Mouse (Mus musculus): Measurements from ENCODE around the gene Sctr. TPM values are rescaled to one million over a fixed set of nuclear protein-coding genes. Genes with fewer than 3 reads are reported as not detected.

Sctr gene
- polyA plus RNA-seq, 1 experiment from 2014 or later: not detected

DNA sequence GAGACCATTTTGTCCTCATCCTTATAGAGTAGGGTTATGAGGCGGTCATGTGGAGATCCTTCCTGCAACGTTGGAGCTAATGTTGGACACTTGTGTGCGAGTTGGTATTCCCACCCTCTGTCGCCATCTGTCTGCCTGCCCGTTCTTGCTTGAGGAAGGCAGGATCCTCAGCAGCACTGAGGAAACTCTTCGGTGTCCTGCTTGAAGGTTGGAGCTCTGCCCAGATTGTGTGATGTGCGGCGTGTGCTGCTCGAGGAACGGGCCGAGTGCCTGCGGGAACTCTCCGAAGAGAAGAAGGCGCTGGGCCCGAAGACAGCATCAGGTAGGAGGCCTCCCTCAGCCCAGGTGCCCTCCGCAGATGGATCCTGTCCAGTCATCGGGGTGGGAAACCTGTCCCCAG lies 15.3 kb downstream of the Sctr start:
- 75% methylated on average over 17 of the region's 17 CpGs for WGBS (ENCODE audit: insufficient replicate concordance)
- H3K4me3 ChIP-seq (ENCODE audit: low read depth, low read length): no peak overlapping the region
- H3K4me1 ChIP-seq (ENCODE audit: control insufficient read depth, low read depth, low read length): no peaks in the 10 kb centered on the region
- H3K4me2 ChIP-seq (ENCODE audit: low read depth, low read length): no peak overlapping the region
- H3K9ac ChIP-seq (ENCODE audit: low read depth, low read length): no peak overlapping the region
- no peaks in the 10 kb centered on the region for H3K9me3 ChIP-seq (replicated peaks; ENCODE audit: control insufficient read depth, low read length)
- no peak for ATAC-seq (ENCODE audit: low read depth)
- H3K27me3 ChIP-seq (ENCODE audit: control insufficient read depth, insufficient read depth, low read depth, low read length): no peaks in the 10 kb centered on the region
- H3K27ac ChIP-seq (ENCODE audit: low read length): no peak overlapping the region
- H3K36me3 ChIP-seq (ENCODE audit: control insufficient read depth, insufficient read depth): no peaks in the 10 kb centered on the region

DNA sequence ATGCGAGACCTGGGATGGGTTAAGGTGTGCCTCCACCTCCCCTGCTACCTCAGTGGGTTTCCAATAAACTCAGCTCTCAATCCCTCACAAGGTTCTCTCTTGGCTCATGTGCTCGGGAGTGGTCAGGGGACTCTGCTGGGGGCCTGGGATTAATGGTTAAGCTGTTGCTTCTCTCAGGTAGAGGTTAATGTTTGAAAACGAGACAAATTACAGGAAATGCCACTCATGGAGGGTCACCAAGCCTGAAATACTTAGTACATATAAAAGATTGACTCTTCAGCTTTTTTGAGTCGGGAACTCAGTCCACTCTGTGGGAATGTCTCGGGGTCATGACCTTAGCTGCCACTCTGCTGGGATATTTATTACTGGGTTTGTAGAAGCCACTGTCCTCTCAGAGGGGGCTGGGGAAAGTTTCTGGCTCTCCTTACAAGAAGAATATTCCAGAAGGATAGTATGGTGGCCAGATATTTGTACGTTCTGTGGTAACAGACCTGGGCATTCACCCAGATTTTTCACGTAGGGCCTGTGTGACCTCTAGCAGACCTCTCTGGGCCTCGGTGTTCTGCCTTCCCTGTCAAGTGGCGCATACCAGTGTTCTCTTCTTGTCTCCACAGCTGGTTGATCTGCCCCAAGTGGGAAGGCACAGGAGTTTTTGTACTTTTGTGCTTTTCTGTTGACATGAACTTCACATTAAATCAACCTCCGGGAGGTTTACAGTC lies 17.8 kb downstream of the Sctr start:
- Histone ChIP-seq H3K4me1 (ENCODE audit: control insufficient read depth, low read depth, low read length) (no peaks in the 10 kb centered on the region), H3K4me2 (ENCODE audit: low read depth, low read length) (no peak overlapping the region), H3K9ac (ENCODE audit: low read depth, low read length) (no peak overlapping the region), H3K36me3 (ENCODE audit: control insufficient read depth, insufficient read depth) (no peaks in the 10 kb centered on the region), H3K27me3 (ENCODE audit: control insufficient read depth, insufficient read depth, low read depth, low read length) (no peaks in the 10 kb centered on the region), H3K9me3 (replicated peaks; ENCODE audit: control insufficient read depth, low read length) (no peaks in the 10 kb centered on the region), H3K27ac (ENCODE audit: low read length) (peak overlapping the region; percentile 36; the same call in 1 of the 2 replicates), H3K4me3 (ENCODE audit: low read depth, low read length) (no peak overlapping the region)
- ATAC-seq (ENCODE audit: low read depth): peak; percentile 44; the same call in 1 of the 2 replicates
- WGBS (ENCODE audit: insufficient replicate concordance): 49% methylated on average over 10 of the region's 10 CpGs

DNA sequence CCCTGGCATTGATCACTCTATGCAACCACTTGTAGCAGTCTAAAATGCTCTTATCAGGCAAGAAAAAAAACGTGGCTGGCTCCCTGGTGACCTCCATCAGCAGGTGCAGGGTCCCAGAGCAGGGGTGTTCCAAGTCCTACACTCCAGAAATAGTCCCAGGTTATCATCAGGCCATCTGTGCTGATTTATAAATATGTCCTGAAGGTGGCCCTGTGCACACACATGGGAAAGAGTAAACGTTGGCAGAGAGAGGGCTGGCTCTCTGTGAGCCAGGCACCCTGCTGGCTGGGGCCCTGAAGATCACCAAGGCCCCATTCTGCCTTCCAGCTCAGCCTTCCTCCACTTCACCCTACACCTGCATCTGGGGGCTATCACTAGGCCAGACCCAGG lies 18.4 kb downstream of the Sctr start:
- Histone ChIP-seq H3K36me3 (ENCODE audit: control insufficient read depth, insufficient read depth) (no peaks in the 10 kb centered on the region), H3K4me3 (ENCODE audit: low read depth, low read length) (no peak overlapping the region), H3K27ac (ENCODE audit: low read length) (no peak overlapping the region), H3K9ac (ENCODE audit: low read depth, low read length) (no peak overlapping the region), H3K4me1 (ENCODE audit: control insufficient read depth, low read depth, low read length) (no peaks in the 10 kb centered on the region), H3K27me3 (ENCODE audit: control insufficient read depth, insufficient read depth, low read depth, low read length) (no peaks in the 10 kb centered on the region), H3K4me2 (ENCODE audit: low read depth, low read length) (no peak overlapping the region), H3K9me3 (replicated peaks; ENCODE audit: control insufficient read depth, low read length) (no peaks in the 10 kb centered on the region)
- WGBS (ENCODE audit: insufficient replicate concordance): 12% methylated on average over 2 of the region's 2 CpGs
- ATAC-seq (ENCODE audit: low read depth): peak; percentile 22; the same call in 1 of the 2 replicates

DNA sequence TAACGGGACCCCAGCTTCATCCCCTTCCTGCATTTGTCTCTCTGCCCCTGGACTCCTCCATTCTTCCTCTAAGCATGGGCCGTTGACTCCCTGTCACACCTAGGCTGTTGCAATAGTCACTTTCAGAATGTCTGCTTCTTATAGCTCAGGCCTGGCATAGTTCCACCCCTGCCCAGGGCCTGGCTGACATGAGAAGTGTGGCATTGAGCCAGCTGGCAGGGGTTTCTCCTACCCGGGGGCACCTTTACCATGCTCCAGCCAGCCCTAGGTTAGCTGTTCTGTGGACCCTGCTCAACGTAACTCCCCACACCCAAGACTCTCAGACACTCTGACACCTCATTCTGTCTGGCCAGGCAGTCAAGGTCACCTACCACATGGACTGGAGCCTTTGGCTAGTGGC lies 21.0 kb downstream of the Sctr start:
- Histone ChIP-seq H3K9ac (ENCODE audit: low read depth, low read length) (no peak overlapping the region), H3K36me3 (ENCODE audit: control insufficient read depth, insufficient read depth) (no peaks in the 10 kb centered on the region), H3K27me3 (ENCODE audit: control insufficient read depth, insufficient read depth, low read depth, low read length) (no peaks in the 10 kb centered on the region), H3K27ac (ENCODE audit: low read length) (no peak overlapping the region), H3K4me3 (ENCODE audit: low read depth, low read length) (no peak overlapping the region), H3K4me2 (ENCODE audit: low read depth, low read length) (no peak overlapping the region), H3K4me1 (ENCODE audit: control insufficient read depth, low read depth, low read length) (no peaks in the 10 kb centered on the region), H3K9me3 (replicated peaks; ENCODE audit: control insufficient read depth, low read length) (no peaks in the 10 kb centered on the region)
- ATAC-seq (ENCODE audit: low read depth): no peak
- 48% methylated on average over 4 of the region's 4 CpGs for WGBS (ENCODE audit: insufficient replicate concordance)

DNA sequence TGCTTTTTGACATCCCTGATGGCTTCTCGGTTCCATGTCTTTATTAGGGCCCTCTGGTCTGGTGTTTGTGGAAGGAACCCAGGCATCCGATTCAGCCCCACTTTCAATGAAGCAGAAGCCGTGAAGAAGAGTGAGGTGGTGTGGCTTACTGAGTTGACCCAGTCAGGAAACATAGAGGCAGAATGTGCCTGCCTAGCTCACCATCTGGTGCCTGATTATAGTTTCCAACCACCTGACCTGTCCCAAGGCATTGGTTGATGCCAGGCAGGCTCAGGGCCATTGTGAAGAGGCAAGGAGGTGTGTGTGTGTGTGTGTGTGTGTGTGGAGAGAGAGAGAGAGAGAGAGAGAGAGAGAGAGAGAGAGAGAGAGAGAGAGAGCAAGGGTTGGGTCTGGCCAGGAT lies 23.8 kb downstream of the Sctr start:
- H3K27me3 ChIP-seq (ENCODE audit: control insufficient read depth, insufficient read depth, low read depth, low read length): no peaks in the 10 kb centered on the region
- no peak for ATAC-seq (ENCODE audit: low read depth)
- H3K36me3 ChIP-seq (ENCODE audit: control insufficient read depth, insufficient read depth): no peaks in the 10 kb centered on the region
- H3K9ac ChIP-seq (ENCODE audit: low read depth, low read length): no peak overlapping the region
- no peak overlapping the region for H3K4me2 ChIP-seq (ENCODE audit: low read depth, low read length)
- no peak overlapping the region for H3K27ac ChIP-seq (ENCODE audit: low read length)
- H3K9me3 ChIP-seq (replicated peaks; ENCODE audit: control insufficient read depth, low read length): no peaks in the 10 kb centered on the region
- H3K4me1 ChIP-seq (ENCODE audit: control insufficient read depth, low read depth, low read length): peaks cover 6% of the 10 kb centered on the region; the same call in 1 of the 2 replicates
- 46% methylated on average over 3 of the region's 3 CpGs for WGBS (ENCODE audit: insufficient replicate concordance)
- no peak overlapping the region for H3K4me3 ChIP-seq (ENCODE audit: low read depth, low read length)

DNA sequence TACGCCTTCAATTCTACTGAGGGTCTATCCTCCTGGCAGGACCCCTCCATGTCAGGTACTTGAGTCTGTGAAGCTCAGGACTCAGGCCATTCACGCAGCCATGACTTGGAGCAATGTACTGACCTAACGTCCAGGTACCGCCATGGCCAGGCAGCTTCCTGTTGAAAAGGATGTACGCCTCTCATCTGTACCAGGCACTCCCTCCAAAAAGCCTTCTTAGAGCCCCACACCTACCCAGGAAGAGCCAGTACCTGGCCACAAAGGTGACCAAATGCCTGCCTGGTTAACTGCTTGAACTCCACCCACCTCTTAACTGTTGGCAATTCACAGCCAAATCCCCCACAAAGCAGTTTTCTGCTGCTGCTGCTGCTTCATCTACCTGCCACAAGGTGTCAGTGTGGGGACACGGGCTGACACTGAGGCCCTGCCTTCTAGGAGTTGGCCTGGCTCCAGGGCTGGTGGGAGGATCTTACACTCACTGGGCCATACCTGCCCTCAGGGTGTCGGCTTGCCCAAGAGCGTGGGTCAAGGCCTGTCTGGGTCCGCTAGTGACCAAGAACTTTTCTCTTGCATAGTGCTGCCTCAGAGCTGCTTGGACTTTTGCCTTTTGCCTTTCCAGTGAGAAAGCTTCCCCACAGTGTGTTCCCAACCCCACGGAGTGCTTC lies 26.2 kb downstream of the Sctr start:
- H3K27ac ChIP-seq (ENCODE audit: low read length): no peak overlapping the region
- 32% methylated on average over 10 of the region's 10 CpGs for WGBS (ENCODE audit: insufficient replicate concordance)
- H3K4me1 ChIP-seq (ENCODE audit: control insufficient read depth, low read depth, low read length): peaks cover 6% of the 10 kb centered on the region; the same call in 1 of the 2 replicates
- ATAC-seq (ENCODE audit: low read depth): peak; percentile 80
- H3K4me3 ChIP-seq (ENCODE audit: low read depth, low read length): no peak overlapping the region
- no peaks in the 10 kb centered on the region for H3K27me3 ChIP-seq (ENCODE audit: control insufficient read depth, insufficient read depth, low read depth, low read length)
- H3K4me2 ChIP-seq (ENCODE audit: low read depth, low read length): no peak overlapping the region
- H3K9me3 ChIP-seq (replicated peaks; ENCODE audit: control insufficient read depth, low read length): no peaks in the 10 kb centered on the region
- H3K36me3 ChIP-seq (ENCODE audit: control insufficient read depth, insufficient read depth): no peaks in the 10 kb centered on the region
- no peak overlapping the region for H3K9ac ChIP-seq (ENCODE audit: low read depth, low read length)

DNA sequence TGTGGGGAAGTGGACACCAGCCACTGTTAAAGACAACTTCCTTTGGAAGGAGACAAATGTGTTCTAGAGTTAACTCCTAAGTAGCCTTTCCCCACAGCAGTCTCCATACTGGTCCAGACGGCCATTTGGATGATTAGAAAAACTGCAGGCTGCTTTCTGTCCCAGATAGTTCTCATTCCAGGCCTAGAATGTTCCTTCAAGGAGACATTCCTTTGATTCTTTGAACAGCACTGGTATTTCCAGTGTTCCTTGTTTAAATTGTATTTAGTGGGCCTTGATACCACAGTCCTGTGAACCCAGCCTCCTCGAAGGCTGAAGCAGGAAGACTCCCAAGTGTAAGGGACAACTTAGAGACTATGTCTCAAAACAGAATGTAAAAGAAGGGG lies 26.8 kb downstream of the Sctr start:
- Histone ChIP-seq H3K36me3 (ENCODE audit: control insufficient read depth, insufficient read depth) (no peaks in the 10 kb centered on the region), H3K9ac (ENCODE audit: low read depth, low read length) (no peak overlapping the region), H3K9me3 (replicated peaks; ENCODE audit: control insufficient read depth, low read length) (no peaks in the 10 kb centered on the region), H3K4me3 (ENCODE audit: low read depth, low read length) (no peak overlapping the region), H3K4me2 (ENCODE audit: low read depth, low read length) (no peak overlapping the region), H3K27me3 (ENCODE audit: control insufficient read depth, insufficient read depth, low read depth, low read length) (no peaks in the 10 kb centered on the region), H3K4me1 (ENCODE audit: control insufficient read depth, low read depth, low read length) (peaks cover 6% of the 10 kb centered on the region; the same call in 1 of the 2 replicates), H3K27ac (ENCODE audit: low read length) (no peak overlapping the region)
- WGBS (ENCODE audit: insufficient replicate concordance): 57% methylated on average over 2 of the region's 2 CpGs
- ATAC-seq (ENCODE audit: low read depth): no peak

DNA sequence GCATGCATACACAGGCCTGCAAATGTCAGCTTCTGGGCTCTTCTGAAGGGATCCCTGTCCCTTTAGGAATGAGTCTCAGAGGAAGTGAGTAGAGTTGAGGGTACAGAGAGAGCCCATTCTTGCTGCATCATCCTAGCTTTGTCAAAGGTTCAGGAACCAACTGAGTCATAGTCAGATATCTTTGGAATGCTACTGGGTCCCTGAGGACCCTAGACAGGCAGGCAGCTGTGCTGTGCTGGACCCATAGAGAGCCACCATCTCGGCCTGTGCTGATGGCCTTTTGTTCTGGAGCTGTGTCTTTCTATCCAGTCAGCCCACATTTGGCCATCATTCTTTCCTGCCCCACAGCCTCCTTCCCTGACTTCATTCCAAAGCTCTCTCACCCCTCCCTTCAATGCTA lies 28.1 kb downstream of the Sctr start:
- no peak overlapping the region for H3K9ac ChIP-seq (ENCODE audit: low read depth, low read length)
- no peaks in the 10 kb centered on the region for H3K9me3 ChIP-seq (replicated peaks; ENCODE audit: control insufficient read depth, low read length)
- H3K4me1 ChIP-seq (ENCODE audit: control insufficient read depth, low read depth, low read length): peaks cover 6% of the 10 kb centered on the region; the same call in 1 of the 2 replicates
- H3K36me3 ChIP-seq (ENCODE audit: control insufficient read depth, insufficient read depth): no peaks in the 10 kb centered on the region
- no peaks in the 10 kb centered on the region for H3K27me3 ChIP-seq (ENCODE audit: control insufficient read depth, insufficient read depth, low read depth, low read length)
- ATAC-seq (ENCODE audit: low read depth): no peak
- 52% methylated on average over 1 of the region's 1 CpGs for WGBS (ENCODE audit: insufficient replicate concordance)
- no peak overlapping the region for H3K4me2 ChIP-seq (ENCODE audit: low read depth, low read length)
- H3K4me3 ChIP-seq (ENCODE audit: low read depth, low read length): no peak overlapping the region
- no peak overlapping the region for H3K27ac ChIP-seq (ENCODE audit: low read length)

DNA sequence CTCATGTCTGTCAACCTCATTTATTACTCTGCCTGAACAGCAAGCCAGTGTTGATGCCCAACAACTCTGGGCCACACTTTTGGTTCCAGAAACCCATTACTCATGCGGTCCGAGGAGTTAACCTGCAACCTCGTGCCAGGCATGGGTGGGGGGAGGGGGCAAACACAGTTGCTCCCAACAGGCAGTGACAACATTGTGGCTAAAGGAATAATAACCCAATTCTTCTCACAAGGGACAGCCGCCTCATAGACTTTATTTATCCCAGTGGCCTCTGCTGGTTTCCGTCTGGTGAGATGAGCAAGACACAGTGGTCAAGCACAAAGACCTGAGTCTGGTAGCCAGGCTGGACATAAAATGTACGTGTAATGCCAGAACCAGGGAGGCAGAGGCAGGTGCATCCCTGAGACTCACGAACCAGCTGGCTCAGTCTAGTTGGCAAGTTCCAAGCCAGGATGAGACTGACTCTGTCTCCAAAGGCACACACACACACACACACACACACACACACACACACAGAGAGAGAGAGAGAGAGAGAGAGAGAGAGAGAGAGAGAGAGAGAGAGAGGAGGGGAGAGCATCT lies 28.9 kb downstream of the Sctr start:
- WGBS (ENCODE audit: insufficient replicate concordance): 54% methylated on average over 7 of the region's 7 CpGs

More for the DNA sequence above, 28.9 kb downstream of the Sctr start:
- no peak overlapping the region for H3K4me2 ChIP-seq (ENCODE audit: low read depth, low read length)
- no peaks in the 10 kb centered on the region for H3K9me3 ChIP-seq (replicated peaks; ENCODE audit: control insufficient read depth, low read length)
- H3K4me3 ChIP-seq (ENCODE audit: low read depth, low read length): no peak overlapping the region
- H3K27me3 ChIP-seq (ENCODE audit: control insufficient read depth, insufficient read depth, low read depth, low read length): no peaks in the 10 kb centered on the region
- no peak for ATAC-seq (ENCODE audit: low read depth)
- H3K9ac ChIP-seq (ENCODE audit: low read depth, low read length): no peak overlapping the region
- no peak overlapping the region for H3K27ac ChIP-seq (ENCODE audit: low read length)
- H3K4me1 ChIP-seq (ENCODE audit: control insufficient read depth, low read depth, low read length): peaks cover 6% of the 10 kb centered on the region; the same call in 1 of the 2 replicates
- H3K36me3 ChIP-seq (ENCODE audit: control insufficient read depth, insufficient read depth): no peaks in the 10 kb centered on the region
